Mouse (Mus musculus): Measurements from ENCODE around the gene Pdlim4. TPM values are rescaled to one million over a fixed set of nuclear protein-coding genes. Genes with fewer than 3 reads are reported as not detected.

Pdlim4 gene
- polyA plus RNA-seq, 1 experiment from 2014 or later = 120 TPM

DNA sequence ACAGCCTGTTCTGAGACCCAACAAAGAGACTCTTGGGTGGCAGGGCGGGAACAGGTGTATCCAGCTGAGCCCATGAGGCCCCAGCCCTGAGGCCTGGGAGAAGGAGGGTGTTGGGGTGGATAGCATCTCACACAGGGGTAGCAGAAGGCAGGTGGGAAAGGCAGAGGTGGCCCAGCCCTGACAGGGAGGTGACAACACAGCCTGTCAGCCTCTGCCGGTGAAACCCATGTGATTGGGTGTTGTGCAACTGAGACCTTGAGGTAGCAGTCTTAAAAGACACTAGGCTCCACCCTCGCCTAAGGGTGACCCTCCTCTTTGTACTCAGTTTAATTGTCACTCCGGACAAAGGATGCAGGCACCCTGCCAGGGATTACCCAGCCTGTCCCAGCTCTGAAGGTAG lies 4.5 kb upstream of the Pdlim4 start:
- no peaks in the 10 kb centered on the region for H3K4me1 ChIP-seq (ENCODE audit: control insufficient read depth, insufficient read depth, low read length)
- 42% methylated on average over 4 of the region's 4 CpGs for WGBS
- no peak overlapping the region for H3K4me2 ChIP-seq (ENCODE audit: low read depth, low read length)
- no peak overlapping the region for H3K27ac ChIP-seq (replicated peaks; ENCODE audit: low read depth, low read length)
- H3K36me3 ChIP-seq (replicated peaks; ENCODE audit: control insufficient read depth, insufficient read depth, low read depth, low read length) = no peaks in the 10 kb centered on the region
- no peaks in the 10 kb centered on the region for H3K9me3 ChIP-seq (replicated peaks; ENCODE audit: control insufficient read depth, low read length)
- H3K4me3 ChIP-seq (ENCODE audit: low read depth, low read length) = no peak overlapping the region
- H3K27me3 ChIP-seq (ENCODE audit: control insufficient read depth, insufficient read depth, low read length) = no peaks in the 10 kb centered on the region
- ATAC-seq (replicated peaks; ENCODE audit: insufficient number of reproducible peaks, low FRiP score, low TSS enrichment, low read depth) (no peak), DNase-seq (ENCODE audit: low spot score) (no peak)
- no peak overlapping the region for H3K9ac ChIP-seq (replicated peaks; ENCODE audit: low read length)

DNA sequence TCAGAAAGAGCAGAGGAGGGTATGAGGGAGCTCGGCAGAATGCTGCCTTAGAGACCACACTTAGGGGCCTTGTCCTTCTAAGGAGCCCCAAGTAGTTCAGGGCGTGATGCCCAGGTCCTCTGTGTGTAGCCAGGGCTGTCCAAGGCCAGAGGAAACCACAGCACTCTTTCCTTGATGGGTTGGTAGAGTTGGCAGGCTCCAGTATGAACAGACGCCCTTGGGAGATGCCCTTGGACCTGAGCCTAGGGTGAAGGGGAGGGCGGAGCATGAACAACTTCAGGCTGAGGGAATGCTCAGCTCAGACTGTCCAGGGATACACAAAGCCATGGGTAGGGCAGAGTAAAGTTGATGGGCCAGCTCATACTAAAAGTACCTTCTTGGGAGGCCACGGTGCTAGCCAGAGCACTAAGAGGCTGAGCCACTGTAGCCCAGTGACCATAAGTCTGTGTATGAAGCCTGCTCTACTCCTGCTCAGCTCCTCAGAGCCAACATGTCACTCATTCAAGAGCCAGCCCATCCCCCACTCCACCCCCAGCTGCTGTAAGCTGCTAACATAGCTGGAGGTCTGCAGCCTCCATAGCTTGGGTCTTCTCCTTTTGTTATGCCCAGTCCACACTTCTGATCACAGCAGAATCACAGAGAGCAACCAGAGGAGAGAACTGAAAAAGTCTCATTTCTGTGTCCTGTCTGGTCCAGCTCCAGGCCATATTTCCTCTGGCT lies 3.1 kb upstream of the Pdlim4 start:
- Histone ChIP-seq H3K9me3 (replicated peaks; ENCODE audit: control insufficient read depth, low read length) (no peaks in the 10 kb centered on the region), H3K27ac (replicated peaks; ENCODE audit: low read depth, low read length) (no peak overlapping the region), H3K27me3 (ENCODE audit: control insufficient read depth, insufficient read depth, low read length) (no peaks in the 10 kb centered on the region), H3K4me1 (ENCODE audit: control insufficient read depth, insufficient read depth, low read length) (no peaks in the 10 kb centered on the region; the same call in 1 of the 2 replicates), H3K36me3 (replicated peaks; ENCODE audit: control insufficient read depth, insufficient read depth, low read depth, low read length) (no peaks in the 10 kb centered on the region), H3K4me2 (ENCODE audit: low read depth, low read length) (no peak overlapping the region; the same call in 1 of the 2 replicates), H3K4me3 (ENCODE audit: low read depth, low read length) (no peak overlapping the region), H3K9ac (replicated peaks; ENCODE audit: low read length) (no peak overlapping the region)
- ATAC-seq (replicated peaks; ENCODE audit: insufficient number of reproducible peaks, low FRiP score, low TSS enrichment, low read depth) (no peak), DNase-seq (ENCODE audit: low spot score) (no peak)
- WGBS = 81% methylated on average over 5 of the region's 5 CpGs

DNA sequence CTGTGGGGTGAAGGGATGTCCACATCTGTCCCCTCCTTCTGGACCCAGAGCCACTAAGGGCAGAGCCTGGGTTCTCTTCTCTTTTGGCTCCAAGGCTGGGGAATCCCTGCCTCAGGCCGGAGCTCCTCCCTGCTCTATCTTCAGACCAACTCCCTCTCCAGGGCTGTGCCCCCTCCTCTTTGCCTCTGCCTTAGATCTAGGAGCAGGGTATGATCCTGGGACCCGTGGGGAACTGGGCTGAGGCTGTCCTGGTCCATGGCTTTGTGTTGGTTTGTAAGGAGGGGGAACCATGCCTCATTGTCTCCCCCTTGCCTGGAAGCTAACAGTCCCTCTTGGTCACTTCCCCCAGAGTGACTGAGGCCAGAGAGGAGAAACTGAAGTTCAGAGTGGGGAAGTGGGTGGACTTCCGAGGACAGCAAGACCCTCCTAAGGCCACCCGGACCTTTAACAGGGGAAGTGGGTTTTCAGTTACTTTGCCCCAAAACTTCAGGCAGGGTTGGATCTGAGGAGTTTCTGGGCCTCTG lies 756 bp downstream of the Pdlim4 start:
- WGBS = 13% methylated on average over 4 of the region's 4 CpGs
- Histone ChIP-seq H3K27ac (replicated peaks; ENCODE audit: low read depth, low read length) (peak overlapping the region; percentile 65), H3K9me3 (replicated peaks; ENCODE audit: control insufficient read depth, low read length) (no peaks in the 10 kb centered on the region), H3K9ac (replicated peaks; ENCODE audit: low read length) (peak overlapping the region; percentile 86), H3K4me3 (ENCODE audit: low read depth, low read length) (peak overlapping the region; percentile 64), H3K4me2 (ENCODE audit: low read depth, low read length) (peak overlapping the region; percentile 84), H3K36me3 (replicated peaks; ENCODE audit: control insufficient read depth, insufficient read depth, low read depth, low read length) (no peaks in the 10 kb centered on the region), H3K27me3 (ENCODE audit: control insufficient read depth, insufficient read depth, low read length) (no peaks in the 10 kb centered on the region), H3K4me1 (ENCODE audit: control insufficient read depth, insufficient read depth, low read length) (peaks cover 4% of the 10 kb centered on the region)
- ATAC-seq (replicated peaks; ENCODE audit: insufficient number of reproducible peaks, low FRiP score, low TSS enrichment, low read depth) = peak; percentile 63; the same call in 1 of the 2 replicates
- DNase-seq (ENCODE audit: low spot score) = no peak

DNA sequence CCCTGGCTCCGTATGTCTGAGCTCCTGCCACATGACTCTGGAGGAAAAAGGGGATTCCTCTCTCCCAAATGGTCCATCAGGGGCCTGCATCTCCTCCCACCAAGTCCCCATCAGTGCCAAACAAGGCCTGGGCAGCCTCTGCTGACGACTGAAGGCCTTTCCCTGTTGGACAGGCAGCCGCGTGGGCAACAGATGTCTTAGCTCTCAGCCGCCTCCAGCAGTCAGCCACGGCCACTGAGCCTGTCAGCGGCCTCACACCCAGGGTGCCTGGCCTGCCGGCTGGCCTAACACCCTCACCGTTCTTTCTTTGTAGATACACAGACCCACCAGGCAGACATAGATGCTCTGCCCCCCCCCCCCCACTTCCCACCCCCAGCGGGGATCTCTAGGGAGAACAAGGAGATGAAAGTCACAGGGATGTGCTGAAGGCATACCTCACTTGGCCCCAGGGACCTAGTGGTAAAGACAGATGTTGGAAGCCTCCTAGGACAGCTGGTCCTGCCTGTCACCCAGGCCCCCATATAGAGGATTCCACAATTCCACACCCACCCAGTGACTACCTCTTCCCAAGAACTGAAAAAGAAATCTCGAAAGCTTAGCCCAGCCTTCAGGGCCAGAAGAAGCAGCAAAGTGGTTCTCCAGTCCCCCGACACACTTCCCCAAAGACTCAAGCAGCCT lies 1.4 kb downstream of the Pdlim4 start:
- Histone ChIP-seq H3K36me3 (replicated peaks; ENCODE audit: control insufficient read depth, insufficient read depth, low read depth, low read length) (no peaks in the 10 kb centered on the region), H3K27ac (replicated peaks; ENCODE audit: low read depth, low read length) (no peak overlapping the region), H3K27me3 (ENCODE audit: control insufficient read depth, insufficient read depth, low read length) (no peaks in the 10 kb centered on the region), H3K4me2 (ENCODE audit: low read depth, low read length) (peak overlapping the region; percentile 84), H3K4me1 (ENCODE audit: control insufficient read depth, insufficient read depth, low read length) (peaks cover 4% of the 10 kb centered on the region), H3K9ac (replicated peaks; ENCODE audit: low read length) (peak overlapping the region; percentile 86), H3K4me3 (ENCODE audit: low read depth, low read length) (peak overlapping the region; percentile 64), H3K9me3 (replicated peaks; ENCODE audit: control insufficient read depth, low read length) (no peaks in the 10 kb centered on the region)
- ATAC-seq (replicated peaks; ENCODE audit: insufficient number of reproducible peaks, low FRiP score, low TSS enrichment, low read depth) = no peak
- peak; percentile 64 for DNase-seq (ENCODE audit: low spot score)
- WGBS = 21% methylated on average over 12 of the region's 12 CpGs

DNA sequence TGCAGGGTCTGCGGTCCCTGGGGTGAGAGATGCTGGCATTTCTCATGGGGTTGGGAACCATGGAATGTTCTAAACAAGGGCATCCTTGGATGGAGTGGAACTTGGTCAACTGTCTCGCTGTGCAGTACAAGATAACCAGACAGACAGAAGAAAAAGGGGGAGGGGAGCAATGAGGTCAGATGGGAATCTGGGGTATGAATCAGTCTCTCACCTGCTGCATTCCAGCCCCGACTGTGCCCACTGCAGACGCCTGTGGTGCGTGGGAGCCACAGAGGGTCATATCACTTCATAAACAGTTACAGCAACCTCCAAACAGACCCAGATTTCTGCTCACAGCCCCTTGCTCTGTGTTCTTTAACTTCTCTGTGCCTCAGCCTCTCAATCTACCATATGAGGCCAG lies 2.4 kb downstream of the Pdlim4 start:
- DNase-seq (ENCODE audit: low spot score) (no peak), ATAC-seq (replicated peaks; ENCODE audit: insufficient number of reproducible peaks, low FRiP score, low TSS enrichment, low read depth) (no peak)
- no peaks in the 10 kb centered on the region for H3K27me3 ChIP-seq (ENCODE audit: control insufficient read depth, insufficient read depth, low read length)
- no peak overlapping the region for H3K4me2 ChIP-seq (ENCODE audit: low read depth, low read length)
- no peak overlapping the region for H3K4me3 ChIP-seq (ENCODE audit: low read depth, low read length)
- H3K4me1 ChIP-seq (ENCODE audit: control insufficient read depth, insufficient read depth, low read length) = peaks cover 4% of the 10 kb centered on the region
- 72% methylated on average over 5 of the region's 5 CpGs for WGBS
- H3K36me3 ChIP-seq (replicated peaks; ENCODE audit: control insufficient read depth, insufficient read depth, low read depth, low read length) = no peaks in the 10 kb centered on the region; the same call in 1 of the 2 replicates
- H3K27ac ChIP-seq (replicated peaks; ENCODE audit: low read depth, low read length) = no peak overlapping the region
- no peaks in the 10 kb centered on the region for H3K9me3 ChIP-seq (replicated peaks; ENCODE audit: control insufficient read depth, low read length)
- H3K9ac ChIP-seq (replicated peaks; ENCODE audit: low read length) = no peak overlapping the region

DNA sequence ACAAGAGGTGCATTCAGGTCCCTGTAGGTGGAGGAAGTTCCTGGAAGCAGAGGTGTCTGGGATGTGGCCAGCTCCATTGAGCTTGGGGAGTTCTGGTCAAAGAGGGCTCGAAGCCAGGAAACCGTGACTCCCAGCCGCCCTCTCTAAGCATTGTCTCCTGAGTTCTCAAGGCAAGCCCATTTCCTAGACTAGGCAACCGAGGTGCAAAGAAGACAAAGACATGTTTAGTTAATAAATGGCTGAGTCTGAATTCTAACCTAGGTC lies 3.0 kb downstream of the Pdlim4 start:
- no peaks in the 10 kb centered on the region for H3K27me3 ChIP-seq (ENCODE audit: control insufficient read depth, insufficient read depth, low read length)
- no peak for DNase-seq (ENCODE audit: low spot score)
- WGBS = 94% methylated on average over 4 of the region's 4 CpGs
- no peak overlapping the region for H3K4me2 ChIP-seq (ENCODE audit: low read depth, low read length)
- H3K9me3 ChIP-seq (replicated peaks; ENCODE audit: control insufficient read depth, low read length) = no peaks in the 10 kb centered on the region
- no peak overlapping the region for H3K9ac ChIP-seq (replicated peaks; ENCODE audit: low read length)
- no peak for ATAC-seq (replicated peaks; ENCODE audit: insufficient number of reproducible peaks, low FRiP score, low TSS enrichment, low read depth)
- no peaks in the 10 kb centered on the region; the same call in 1 of the 2 replicates for H3K36me3 ChIP-seq (replicated peaks; ENCODE audit: control insufficient read depth, insufficient read depth, low read depth, low read length)
- H3K4me3 ChIP-seq (ENCODE audit: low read depth, low read length) = no peak overlapping the region
- H3K27ac ChIP-seq (replicated peaks; ENCODE audit: low read depth, low read length) = no peak overlapping the region
- peaks cover 4% of the 10 kb centered on the region for H3K4me1 ChIP-seq (ENCODE audit: control insufficient read depth, insufficient read depth, low read length)

DNA sequence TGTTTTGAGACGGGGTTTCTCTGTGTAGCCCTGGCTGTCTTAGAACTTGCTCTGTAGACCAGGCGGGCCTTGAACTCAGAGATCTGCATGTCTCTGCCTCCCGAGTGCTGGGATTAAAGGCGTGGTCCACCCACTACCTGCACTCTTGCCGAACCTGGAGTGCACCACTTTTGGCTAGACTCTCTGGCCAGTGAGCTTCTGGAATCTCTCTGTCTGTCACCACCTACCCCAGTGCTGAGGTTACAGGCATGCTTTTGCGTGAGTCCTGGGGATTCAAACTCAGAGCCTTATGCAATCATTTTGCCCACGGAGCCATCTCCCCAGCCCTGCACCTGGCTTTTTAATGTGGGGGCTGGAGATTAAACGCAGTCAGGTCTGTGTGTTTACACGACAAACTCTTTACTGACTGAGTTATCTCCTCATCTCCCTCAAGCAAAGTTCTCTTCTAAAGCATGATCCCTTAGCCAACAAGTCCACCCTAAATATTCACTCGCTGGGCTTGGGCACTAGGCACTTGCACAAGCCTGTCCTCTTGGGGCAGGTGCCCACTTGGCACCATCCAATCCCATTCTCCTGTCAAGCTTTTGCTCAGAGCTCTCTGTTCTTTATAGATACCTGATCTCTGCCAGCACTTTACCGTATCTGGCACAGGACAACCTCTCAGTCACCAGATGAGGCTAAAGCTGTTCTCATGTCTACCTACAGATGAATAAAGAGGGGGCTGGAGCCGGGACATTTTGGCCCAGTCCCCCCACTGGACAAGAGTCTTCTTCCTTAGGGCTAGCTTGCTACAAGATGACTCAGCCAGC lies 3.5 kb downstream of the Pdlim4 start:
- Histone ChIP-seq H3K4me3 (ENCODE audit: low read depth, low read length) (no peak overlapping the region), H3K4me2 (ENCODE audit: low read depth, low read length) (no peak overlapping the region), H3K27ac (replicated peaks; ENCODE audit: low read depth, low read length) (no peak overlapping the region), H3K36me3 (replicated peaks; ENCODE audit: control insufficient read depth, insufficient read depth, low read depth, low read length) (no peaks in the 10 kb centered on the region; the same call in 1 of the 2 replicates), H3K9ac (replicated peaks; ENCODE audit: low read length) (no peak overlapping the region), H3K9me3 (replicated peaks; ENCODE audit: control insufficient read depth, low read length) (no peaks in the 10 kb centered on the region), H3K4me1 (ENCODE audit: control insufficient read depth, insufficient read depth, low read length) (peaks cover 4% of the 10 kb centered on the region), H3K27me3 (ENCODE audit: control insufficient read depth, insufficient read depth, low read length) (no peaks in the 10 kb centered on the region)
- no peak for DNase-seq (ENCODE audit: low spot score)
- WGBS = 90% methylated on average over 12 of the region's 12 CpGs
- no peak for ATAC-seq (replicated peaks; ENCODE audit: insufficient number of reproducible peaks, low FRiP score, low TSS enrichment, low read depth)
